Mouse (Mus musculus) testis, adult 2 months (tissue): ENCODE measurements around the gene Ston2.

Source experiments
- CTCF ChIP-seq: fragments of 200-500 bp; IDR thresholded peaks from 2 replicates; pipeline ENCODE4 v1.5.1; 2012; ENCODE audit warnings: low read depth, mild to moderate bottlenecking, inconsistent platforms, low read length, moderate library complexity; ENCODE audit not compliant: control insufficient read depth, insufficient read depth, insufficient replicate concordance
- POLR2A ChIP-seq: fragments of 200-500 bp; IDR thresholded peaks from 2 replicates; pipeline ENCODE4 v1.6.1; 2012; ENCODE audit warnings: low read depth, mild to moderate bottlenecking, inconsistent platforms, low read length, moderate library complexity; ENCODE audit not compliant: control insufficient read depth

- TF ChIP-seq CTCF, result no peak
- TF ChIP-seq POLR2A, result no peak
Observed at GRCm38 (mm10) chr12:91684840-91685415, 103.3 kb downstream of the Ston2 start.
